Mouse (Mus musculus) Patski (cell line): ENCODE measurements around the gene M1ap. TPM values are rescaled to one million over a fixed set of nuclear protein-coding genes. Genes with fewer than 3 reads are reported as not detected.

Experiments used
- ATAC-seq: fragments of 100-300 bp; one replicate; pipeline ENCODE4 v1.8.0; 2021
- CTCF ChIA-PET: fragments of 350-600 bp; sonication (Branson Sonifier 250); formaldehyde crosslinking; loops from one replicate; lab custom pipeline; 2022; ENCODE audit warnings: inconsistent platforms; lab: Charles Lee
- POLR2A ChIA-PET: fragments of 350-600 bp; sonication (Branson Sonifier 250); formaldehyde crosslinking; loops from one replicate; lab custom pipeline; 2022; ENCODE audit warnings: antibody characterized with exemption, inconsistent platforms; lab: Charles Lee
- DNase-seq: peaks from one replicate; pipeline ENCODE4 v3.0.0-alpha.2; 2011; ENCODE audit warnings: low read depth, low spot score
- H3K27me3 ChIP-seq: fragments of 371-371 bp; one replicate; pipeline ENCODE4 v1.5.1; 2021
- CTCF ChIP-seq: fragments of 100-300 bp; IDR thresholded peaks from one replicate; pipeline ENCODE4 v1.5.1; 2021
- in situ Hi-C: fragments of 300-500 bp; cut with MboI; formaldehyde crosslinking; loops from 3 replicates; pipeline ENCODE4 v1.11.1; 2018; ENCODE audit warnings: low pct_unique_long_range_greater_than_20kb, mixed read lengths
- polyA plus RNA-seq: library from polyadenylated mRNA; unstranded; gene quantifications from one replicate; pipeline ENCODE4 v1.2.3, GENCODE M21; 2021

The M1ap gene
- polyA plus RNA-seq: not detected

DNA sequence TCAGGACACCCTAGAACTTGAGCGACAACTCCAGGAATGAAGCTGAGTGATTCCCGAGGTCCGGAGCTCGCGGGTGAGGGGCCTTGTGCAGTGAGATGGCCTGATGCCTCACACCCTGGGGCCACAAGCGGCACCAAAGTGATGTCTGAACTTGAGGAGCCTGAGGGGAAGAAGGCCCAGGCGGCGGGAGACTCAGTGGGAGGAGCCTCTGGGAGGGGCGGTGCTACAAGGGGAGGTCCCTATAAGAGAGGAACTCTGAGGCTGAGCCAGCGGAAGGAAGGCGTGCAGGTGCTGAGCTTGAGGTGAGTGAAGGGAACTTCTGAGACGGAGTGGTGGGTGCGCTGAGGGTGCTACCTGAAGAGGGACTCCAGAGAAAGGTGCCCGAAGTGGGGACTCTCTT, at the start of gene M1ap:
Gene M1ap (plus strand): TSS at position 252 of the 400 bp plus-strand sequence.
- peaks cover 27% of the 10 kb centered on the region for H3K27me3 ChIP-seq
- POLR2A ChIA-PET: interaction anchor here (0.7 kb wide), 1 partner anchor 29 kb away, joined by 7 read pairs; no protein-coding TSS in a partner anchor
- TF ChIP-seq CTCF: no peak
- CTCF ChIA-PET: interaction anchor here (1.2 kb wide), 2 partner anchors 15 to 44 kb away, joined by 3 to 4 read pairs; no protein-coding TSS in a partner anchor
- no peak for DNase-seq
- ATAC-seq: no peak
- in situ Hi-C loops: no loop called here

GRCm38 (mm10) chr6:82897311-82897710, 49.4 kb upstream of the M1ap start:
- POLR2A ChIA-PET: no interaction called here
- in situ Hi-C loops: loop anchor here (10.0 to 25.0 kb wide), 2 partner anchors 253 to 785 kb away; no protein-coding TSS in a partner anchor
- no peak for TF ChIP-seq CTCF
- DNase-seq: no peak
- ATAC-seq: no peak
- no peaks in the 10 kb centered on the region for H3K27me3 ChIP-seq
- CTCF ChIA-PET: no interaction called here

- POLR2A ChIA-PET: no interaction called here
- CTCF ChIA-PET: no interaction called here
- ATAC-seq: no peak
- in situ Hi-C loops: loop anchor here (10.0 to 25.0 kb wide), 2 partner anchors 253 to 786 kb away; no protein-coding TSS in a partner anchor
- no peak for DNase-seq
- no peaks in the 10 kb centered on the region for H3K27me3 ChIP-seq
- TF ChIP-seq CTCF: no peak
These were observed 48.5 kb upstream of the M1ap start for GRCm38 (mm10) chr6:82898227-82898626.

- POLR2A ChIA-PET: no interaction called here
- ATAC-seq (no peak), DNase-seq (no peak)
- no peak for TF ChIP-seq CTCF
- no peaks in the 10 kb centered on the region for H3K27me3 ChIP-seq
- CTCF ChIA-PET: interaction anchor here (0.7 kb wide), 1 partner anchor 10 kb away, joined by 3 read pairs; no protein-coding TSS in a partner anchor
- in situ Hi-C loops: loop anchor here (10.0 to 25.0 kb wide), 2 partner anchors 254 to 786 kb away; no protein-coding TSS in a partner anchor
These were observed 48.0 kb upstream of the M1ap start for GRCm38 (mm10) chr6:82898745-82899144.

- no peak for DNase-seq
- H3K27me3 ChIP-seq: no peaks in the 10 kb centered on the region
- in situ Hi-C loops: no loop called here
- POLR2A ChIA-PET: no interaction called here
- CTCF ChIA-PET: interaction anchor here (1.7 kb wide), 1 partner anchor 16 kb away, joined by 4 read pairs; no protein-coding TSS in a partner anchor
- TF ChIP-seq CTCF: no peak
- ATAC-seq: no peak
These were observed 44.1 kb upstream of the M1ap start for GRCm38 (mm10) chr6:82902559-82902958.

- H3K27me3 ChIP-seq: no peaks in the 10 kb centered on the region
- no peak for DNase-seq
- CTCF ChIA-PET: interaction anchor here (1.0 kb wide), 1 partner anchor 10 kb away, joined by 3 read pairs; no protein-coding TSS in a partner anchor
- POLR2A ChIA-PET: no interaction called here
- in situ Hi-C loops: no loop called here
- no peak for ATAC-seq
- TF ChIP-seq CTCF: no peak
These were observed 39.7 kb upstream of the M1ap start for GRCm38 (mm10) chr6:82906985-82907384.

GRCm38 (mm10) chr6:82908034-82908433, 38.7 kb upstream of the M1ap start:
- ChIA-PET CTCF (no interaction called here), POLR2A (interaction anchor here (1.1 kb wide), 1 partner anchor 169 kb away, joined by 4 read pairs; no protein-coding TSS in a partner anchor)
- ATAC-seq (peak; percentile 40), DNase-seq (peak; percentile 84)
- no peak for TF ChIP-seq CTCF
- no peaks in the 10 kb centered on the region for H3K27me3 ChIP-seq
- in situ Hi-C loops: no loop called here

DNA sequence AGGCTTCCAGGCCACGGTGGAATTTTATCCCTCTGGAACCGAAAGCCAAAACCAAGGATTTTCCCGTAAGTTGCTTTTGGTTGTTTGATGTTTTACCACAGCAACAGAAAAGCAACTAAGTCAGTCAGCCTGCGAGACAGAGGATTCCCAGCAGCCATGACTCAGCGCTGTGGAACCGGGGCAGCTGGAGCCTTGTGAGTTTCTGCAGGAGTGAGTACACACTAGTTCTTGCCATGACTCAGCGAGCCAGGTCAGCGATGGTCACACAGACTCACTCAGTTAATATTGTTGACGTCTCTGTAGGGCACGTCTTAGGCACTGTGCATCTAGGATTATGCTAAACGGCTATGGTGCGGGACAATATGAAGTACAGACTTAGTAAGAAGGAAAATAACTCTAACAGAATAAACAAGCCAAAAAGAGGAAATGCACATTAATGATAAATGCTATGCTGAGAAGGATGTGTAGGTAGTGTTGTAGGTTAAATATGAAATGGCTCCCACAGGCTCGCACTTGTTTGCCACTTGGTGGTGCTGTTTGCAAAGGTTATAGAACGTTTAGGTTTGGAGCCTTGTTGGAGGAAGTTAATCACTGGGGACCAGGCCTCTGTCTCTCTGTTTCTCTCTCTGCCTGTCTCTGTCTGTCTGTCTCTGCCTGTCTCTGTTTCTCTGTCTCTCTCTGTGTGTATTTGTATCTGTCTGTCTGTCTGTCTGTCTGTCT, 37.4 kb upstream of the M1ap start:
- no peak for TF ChIP-seq CTCF
- in situ Hi-C loops: no loop called here
- POLR2A ChIA-PET: interaction anchor here (0.7 to 1.2 kb wide), 3 partner anchors 10 to 170 kb away, joined by 3 to 4 read pairs (median 4); no protein-coding TSS in a partner anchor

DNA sequence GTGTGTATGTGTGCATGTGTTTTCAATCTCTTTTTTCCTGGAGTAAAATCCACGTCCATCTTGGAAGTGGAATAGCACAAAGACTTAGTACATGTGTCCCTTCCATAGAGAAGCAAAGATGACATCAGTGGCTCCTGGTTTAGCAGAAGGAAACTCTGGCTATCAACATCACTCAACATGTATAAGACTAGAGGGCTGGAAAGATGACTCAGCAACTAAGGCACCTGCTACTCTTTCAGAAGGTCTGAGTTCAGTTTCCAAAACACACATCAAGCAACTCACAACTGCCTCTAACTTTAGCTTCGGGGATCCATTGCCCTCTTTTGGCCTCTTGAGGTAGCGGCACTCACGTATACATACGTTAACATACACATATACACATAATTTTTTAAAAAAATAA, 35.4 kb upstream of the M1ap start:
- ChIA-PET CTCF (no interaction called here), POLR2A (no interaction called here)
- no peak for ATAC-seq
- in situ Hi-C loops: loop anchor here (5.0 kb wide), 2 partner anchors 61 to 246 kb away; partner anchors contain the start of genes 1700003E16Rik and Wdr54
- H3K27me3 ChIP-seq: no peaks in the 10 kb centered on the region
- no peak for TF ChIP-seq CTCF
- DNase-seq: no peak

More for the DNA sequence above, 37.4 kb upstream of the M1ap start:
- CTCF ChIA-PET: interaction anchor here (0.6 to 1.2 kb wide), 2 partner anchors 10 to 15 kb away, joined by 3 read pairs; no protein-coding TSS in a partner anchor
- H3K27me3 ChIP-seq: no peaks in the 10 kb centered on the region
- peak; percentile 94 for DNase-seq
- ATAC-seq: peak; percentile 94

DNA sequence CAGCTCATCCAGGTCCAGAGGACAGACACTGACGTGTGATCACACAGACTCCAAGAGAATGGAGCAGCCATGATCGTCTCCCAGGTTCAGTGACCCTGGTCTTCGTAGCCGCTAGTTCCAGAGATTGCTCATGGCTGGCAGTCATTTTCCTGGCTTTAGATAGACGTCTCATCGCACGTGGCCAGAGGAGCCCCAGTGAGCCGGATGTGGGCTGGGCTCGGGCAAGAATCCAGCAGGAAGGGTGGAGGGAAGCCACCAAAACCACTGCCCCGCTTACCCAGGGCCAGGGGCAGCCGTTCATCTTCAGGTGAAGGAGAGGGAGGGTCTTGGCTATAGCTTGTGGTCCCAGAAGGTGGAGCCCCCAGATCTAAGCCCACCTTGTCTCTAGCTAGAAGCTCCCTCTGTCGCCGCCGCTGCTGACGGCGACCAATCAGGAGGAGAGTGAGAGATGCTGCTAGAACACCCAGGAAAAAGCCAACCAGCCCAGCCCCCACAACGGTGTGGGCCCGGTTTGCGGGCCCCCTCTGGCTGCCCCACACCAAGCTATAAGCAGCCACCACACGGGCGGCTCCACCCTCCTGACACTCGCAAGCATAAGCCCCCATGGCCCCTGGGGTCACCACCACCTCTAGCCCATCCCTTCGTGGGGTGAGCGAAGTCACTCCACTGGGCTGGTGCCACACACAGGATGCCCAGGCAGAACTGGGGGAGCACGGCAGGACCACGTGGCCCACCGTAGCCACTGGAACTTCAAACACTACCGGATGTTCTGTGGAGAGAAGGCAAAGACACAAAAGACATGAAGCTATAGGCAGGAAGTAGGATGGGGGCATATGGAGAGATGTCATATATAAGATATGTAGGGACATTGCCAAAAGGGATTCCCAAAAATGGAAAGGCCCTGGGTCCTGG, 33.1 kb upstream of the M1ap start:
- ChIA-PET CTCF (interaction anchor here (0.7 to 0.8 kb wide), 2 partner anchors 13 to 173 kb away, joined by 3 read pairs; no protein-coding TSS in a partner anchor), POLR2A (no interaction called here)
- in situ Hi-C loops: loop anchor here (5.0 kb wide), 2 partner anchors 59 to 244 kb away; partner anchors contain the start of genes 1700003E16Rik and Wdr54
- DNase-seq (no peak), ATAC-seq (no peak)
- no peaks in the 10 kb centered on the region for H3K27me3 ChIP-seq
- no peak for TF ChIP-seq CTCF
